Mouse (Mus musculus) embryo, embryonic 11 days (tissue): ENCODE data around the gene Sorbs1.
A peak's percentile ranks its signal among the peaks of the same experiment; 100 is the strongest.
"Not testable (repeated sequence)": the region's sequence is repeated elsewhere in the genome, so short reads cannot be mapped to it uniquely, and the experiment has no call there.

Experiments used
- DNase-seq: peaks from one replicate; pipeline ENCODE4 v3.0.0-alpha.2; 2015

Gene Sorbs1

DNA sequence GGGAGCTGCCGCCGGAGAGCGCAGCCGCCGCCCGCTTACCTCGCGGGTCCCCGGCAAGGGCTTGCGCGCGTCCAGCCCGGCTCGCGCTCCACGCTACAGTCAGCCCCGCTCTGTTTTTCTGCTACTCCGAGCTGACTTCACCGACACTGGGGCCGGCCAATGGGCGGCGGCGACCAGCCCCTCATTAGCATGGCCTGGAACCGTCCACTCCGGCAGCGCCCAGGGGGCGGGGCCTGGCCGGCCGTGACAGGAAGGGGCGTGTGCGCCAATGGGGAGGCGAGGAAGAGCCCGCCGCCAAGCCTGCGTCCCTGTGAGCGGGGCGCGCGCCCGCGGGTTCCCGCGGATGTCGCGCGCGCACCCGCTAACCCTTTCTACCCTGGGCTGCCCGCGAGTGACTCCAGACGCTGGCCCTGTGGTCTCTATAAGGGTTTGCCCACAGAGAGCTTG, at the start of gene Sorbs1:
Gene Sorbs1, minus strand, starts transcription at position 148 of the 447 bp plus-strand sequence.
- DNase-seq, result peak; percentile 99

DNA sequence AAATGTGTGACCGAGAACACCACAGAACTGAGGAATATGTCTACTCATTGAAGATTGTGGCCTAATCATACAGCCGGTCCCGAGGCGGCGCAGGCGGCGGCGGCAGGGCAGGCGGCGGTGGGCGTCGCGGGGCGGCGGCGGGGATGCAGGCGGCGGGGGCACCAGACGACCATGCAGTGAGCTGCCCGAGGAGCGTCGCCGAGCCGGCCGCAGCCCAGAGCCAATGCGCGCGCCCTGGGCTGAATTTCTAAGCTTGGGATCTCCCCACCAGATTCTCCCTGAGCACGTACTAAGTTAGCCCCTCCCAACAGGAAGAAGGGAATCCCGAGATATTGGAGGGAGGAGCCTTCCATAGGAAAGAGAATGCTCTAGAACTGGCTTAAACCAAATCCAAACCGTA, 47.9 kb upstream of the Sorbs1 start:
- DNase-seq, result not testable (repeated sequence)

DNA sequence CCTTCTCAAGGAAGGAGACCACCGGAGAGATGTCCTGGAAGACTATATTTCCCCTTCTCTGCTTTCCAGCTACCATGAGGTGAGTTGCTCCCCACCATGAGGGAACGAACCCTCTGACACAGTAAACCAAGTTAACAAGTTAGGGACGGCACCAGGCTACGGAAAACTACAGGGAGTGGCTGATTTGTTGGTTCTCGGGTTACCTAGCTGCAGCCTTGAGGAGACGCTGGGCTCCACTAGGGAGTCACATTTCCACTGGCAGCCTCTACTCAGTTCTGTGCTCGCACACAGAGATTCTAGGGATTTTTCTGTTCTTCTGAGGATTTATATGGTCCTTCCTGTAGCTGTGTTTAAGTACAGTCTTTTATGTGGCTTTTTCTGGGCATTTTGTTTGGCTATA, 42.5 kb upstream of the Sorbs1 start:
- DNase-seq, result no peak

DNA sequence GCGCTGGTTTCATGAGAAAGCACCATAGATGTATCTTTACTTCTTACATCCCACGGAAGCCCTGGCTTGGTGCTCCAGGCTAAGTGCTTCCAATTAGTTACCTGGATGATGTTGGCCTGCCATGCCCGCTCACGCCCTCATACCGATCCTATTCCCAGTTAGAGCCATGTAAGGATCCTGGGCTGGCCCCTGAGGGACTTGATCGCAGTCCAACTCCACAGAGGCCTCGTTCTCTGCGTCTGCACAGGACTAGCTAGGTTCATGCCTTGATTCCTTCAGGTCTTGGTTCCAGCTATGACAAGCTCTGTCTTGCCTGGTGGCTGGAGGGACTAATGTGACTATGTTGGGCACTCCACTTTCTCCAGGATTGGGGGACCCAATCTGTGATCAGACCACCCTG, 41.6 kb upstream of the Sorbs1 start:
- DNase-seq, result no peak

DNA sequence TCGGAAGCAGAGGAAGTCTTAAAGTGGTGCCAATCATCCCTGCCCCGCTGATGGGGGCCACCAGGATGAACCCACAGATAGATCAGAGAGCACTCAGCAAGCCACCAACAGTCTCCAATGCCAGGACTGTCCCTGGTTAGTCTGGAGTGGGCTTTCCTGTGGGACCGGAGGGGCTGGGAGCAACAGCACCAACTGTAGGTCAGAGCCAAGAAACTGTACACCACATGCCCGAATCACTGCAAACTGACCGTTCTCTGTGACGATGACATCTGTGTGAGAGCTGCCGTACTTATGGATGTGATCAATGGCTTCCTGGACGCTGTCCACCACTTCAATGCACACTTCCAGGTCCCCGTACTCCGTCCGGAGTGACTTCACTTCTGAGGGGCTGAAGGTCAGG, 40.8 kb upstream of the Sorbs1 start:
- DNase-seq, result no peak

DNA sequence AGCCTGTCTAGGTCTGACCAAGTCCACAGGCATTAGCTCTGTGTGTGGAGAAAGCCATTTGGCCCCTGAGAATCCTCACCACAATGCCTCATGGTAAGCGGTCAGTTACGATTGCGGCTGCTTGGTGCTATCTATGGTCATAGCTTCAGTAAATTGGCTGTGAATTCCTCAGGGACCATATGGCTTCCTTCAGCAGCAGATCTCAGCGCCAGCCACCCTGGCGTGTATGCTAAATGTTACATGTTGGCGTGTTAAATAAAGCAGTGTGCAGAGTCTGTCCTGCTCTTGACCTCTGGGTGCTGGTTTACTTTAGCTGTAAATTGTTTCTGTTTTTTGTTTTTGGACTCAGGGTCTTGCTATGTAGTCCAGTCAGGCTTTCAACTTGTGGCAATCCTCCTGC, 40.3 kb upstream of the Sorbs1 start:
- DNase-seq, result no peak

DNA sequence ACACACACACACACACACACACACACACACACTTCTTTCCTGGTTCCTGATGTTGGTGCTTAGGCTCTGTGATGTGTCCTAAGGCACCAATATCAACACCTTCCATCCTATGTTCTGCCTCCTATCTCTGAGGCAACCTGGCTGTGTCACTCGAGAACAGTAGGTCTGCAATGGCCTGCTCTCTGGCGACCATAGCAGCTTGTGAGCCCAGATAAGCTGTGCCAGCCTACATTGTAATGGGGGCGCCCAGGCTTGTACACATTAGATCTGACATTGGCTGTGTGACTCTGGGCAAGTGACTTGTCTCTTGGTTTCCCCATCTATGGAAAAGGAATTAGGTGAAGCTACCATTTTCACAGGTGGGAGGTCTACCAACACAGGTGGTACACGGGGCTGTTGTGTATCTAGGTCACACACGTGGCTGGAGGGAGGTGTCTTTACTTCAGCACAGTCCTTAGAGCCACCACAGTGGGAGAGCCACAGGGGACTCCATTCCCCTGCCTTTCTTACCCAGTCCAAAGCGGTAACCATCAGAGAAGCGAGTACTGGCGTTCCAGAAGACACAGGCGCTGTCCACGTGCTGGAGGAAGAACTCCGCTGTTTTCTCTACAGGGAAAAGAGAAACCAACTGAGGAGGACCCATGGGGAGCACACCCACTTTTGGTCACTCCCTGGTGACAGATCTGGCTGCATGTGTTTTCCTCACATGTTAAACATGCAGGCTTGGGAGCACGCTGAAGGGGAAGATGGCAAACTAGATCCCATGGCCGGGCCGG, 39.6 kb upstream of the Sorbs1 start:
- no peak for DNase-seq

DNA sequence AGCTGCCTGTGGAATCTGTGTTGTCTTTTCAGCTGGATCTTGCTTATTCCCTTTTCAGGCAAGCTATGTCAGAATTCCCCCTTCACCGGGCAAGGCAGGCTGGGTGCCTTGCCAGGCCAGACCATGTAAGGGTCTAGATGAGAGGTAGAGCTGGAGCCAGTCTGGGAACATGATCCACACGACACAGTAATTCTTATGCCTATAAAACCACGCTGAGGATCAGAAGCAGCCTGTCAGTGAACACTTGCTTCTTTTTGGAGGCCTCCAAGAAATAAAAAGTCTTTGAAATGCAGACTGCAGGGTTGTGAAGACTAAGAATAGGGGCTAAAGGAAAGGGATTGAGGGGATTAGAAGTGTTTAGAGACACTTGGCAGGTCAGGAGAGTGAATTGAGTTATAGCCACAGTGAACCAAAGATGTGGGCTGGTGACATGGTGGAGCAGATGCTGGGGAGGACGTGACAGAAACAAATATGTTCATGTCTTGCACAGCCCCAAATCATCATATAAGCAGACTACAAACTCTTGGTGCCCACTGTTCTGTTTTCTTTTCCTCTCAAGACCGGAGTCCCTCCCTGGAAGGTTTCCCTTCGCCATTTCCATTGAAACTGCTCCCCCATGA, 36.0 kb upstream of the Sorbs1 start:
- no peak for DNase-seq

DNA sequence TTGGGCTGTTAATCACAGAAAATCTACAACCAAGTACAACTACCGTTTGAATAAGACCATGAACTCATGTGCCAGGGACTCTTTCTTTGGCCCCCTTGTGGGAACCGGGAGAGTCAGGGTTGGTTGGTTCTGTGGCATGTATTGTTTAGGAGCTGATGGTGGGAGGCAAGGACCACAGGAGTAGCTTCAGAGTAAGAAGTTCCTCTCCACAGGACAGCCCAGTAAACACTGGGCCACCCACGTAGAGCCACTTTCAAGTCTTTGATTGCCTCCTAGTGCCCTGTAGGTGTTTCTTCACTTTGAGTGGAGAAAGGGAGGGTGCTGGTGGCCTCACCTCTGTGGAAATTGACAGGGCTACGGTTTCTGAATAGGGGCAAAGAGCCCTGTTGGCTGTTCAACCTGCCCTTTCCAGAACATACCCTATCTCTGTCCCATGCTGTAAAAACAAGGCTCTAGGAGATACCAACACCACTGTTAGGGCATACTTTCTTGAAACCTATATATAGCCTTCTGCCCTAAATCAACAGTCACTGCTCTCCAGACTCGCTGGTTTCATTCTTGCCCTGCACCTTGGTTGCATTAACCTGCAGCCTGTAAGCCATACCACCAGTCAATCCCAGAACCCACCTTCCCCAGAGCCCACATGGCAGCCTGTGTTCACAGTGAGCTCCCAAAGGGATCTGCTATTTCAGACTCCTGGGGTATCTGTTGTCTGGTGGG, 35.4 kb upstream of the Sorbs1 start:
- DNase-seq, result peak; percentile 29

DNA sequence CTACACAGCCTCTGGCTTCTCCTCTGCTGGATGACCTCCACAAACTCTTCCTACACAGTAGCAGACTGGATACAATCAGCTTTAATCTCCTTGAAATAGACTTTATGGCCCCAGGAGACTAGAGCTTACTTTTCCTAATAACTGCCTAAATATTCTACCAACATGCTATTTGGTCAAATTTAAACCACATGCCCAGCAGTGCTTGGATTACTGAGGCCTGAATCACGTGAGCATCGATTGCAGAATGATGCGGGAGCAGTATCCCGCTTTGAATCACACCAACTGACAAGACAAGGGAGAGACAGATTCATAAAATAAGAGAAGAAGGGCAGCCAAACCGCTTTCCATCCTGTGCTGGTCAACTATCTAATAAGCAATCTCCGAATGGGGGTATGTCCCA, 34.8 kb upstream of the Sorbs1 start:
- no peak for DNase-seq

DNA sequence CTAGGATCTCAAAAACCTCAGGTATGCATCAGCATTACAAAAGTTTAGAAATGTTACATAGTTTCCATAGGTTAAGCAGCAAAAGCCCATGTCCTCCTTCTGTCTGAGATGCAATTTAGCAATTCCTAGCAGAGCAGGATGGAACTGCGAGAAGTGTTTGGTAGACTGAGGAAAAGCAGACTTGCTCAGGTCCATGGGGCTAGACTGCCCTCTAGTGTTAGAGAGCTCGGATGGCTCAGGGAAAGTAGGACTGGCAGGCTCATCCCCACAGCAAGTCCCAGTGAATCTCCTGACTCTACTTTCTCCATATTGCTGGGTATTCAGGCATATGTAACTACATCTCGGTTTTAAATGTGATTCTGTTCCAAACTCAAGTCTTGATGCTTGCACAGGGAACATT, 31.3 kb upstream of the Sorbs1 start:
- peak; percentile 81 for DNase-seq

DNA sequence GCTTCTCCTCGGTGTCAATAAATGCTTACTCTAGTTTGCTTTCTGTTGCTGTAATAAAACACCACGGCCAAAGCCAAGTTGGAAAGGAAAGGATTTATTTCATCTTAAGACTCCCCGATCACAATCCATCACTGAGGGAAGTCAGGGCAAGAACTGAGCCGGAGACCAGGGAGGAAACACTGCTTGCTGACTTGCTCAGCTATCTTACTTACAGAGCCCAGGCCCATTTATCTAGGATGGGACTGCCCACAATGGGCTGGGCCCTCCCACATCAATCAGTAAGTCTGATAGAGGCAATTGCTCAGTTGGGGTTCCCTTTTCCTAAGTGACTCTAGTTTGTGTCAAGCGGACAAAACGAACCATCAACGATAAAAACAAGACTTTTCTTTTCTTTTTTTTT, 29.2 kb upstream of the Sorbs1 start:
- no peak for DNase-seq

DNA sequence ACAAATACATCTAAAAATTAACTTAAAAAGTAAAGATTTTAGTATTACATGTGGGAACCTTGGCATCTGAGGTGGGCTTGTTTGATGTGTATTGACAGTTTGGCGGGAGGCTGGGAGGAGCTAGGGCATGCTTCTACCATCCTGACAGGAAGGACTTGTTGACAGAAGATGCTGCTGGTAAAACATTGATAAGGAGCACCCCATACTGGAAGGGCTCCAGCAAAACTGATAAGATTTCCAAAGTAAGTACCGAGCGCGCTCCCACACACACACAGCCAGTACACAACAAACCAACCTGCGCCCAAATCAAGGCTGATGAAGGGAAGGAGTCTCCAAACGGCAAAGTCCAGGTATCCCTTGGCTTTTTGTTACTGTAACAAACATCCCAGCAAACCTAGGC, 22.9 kb upstream of the Sorbs1 start:
- no peak for DNase-seq

DNA sequence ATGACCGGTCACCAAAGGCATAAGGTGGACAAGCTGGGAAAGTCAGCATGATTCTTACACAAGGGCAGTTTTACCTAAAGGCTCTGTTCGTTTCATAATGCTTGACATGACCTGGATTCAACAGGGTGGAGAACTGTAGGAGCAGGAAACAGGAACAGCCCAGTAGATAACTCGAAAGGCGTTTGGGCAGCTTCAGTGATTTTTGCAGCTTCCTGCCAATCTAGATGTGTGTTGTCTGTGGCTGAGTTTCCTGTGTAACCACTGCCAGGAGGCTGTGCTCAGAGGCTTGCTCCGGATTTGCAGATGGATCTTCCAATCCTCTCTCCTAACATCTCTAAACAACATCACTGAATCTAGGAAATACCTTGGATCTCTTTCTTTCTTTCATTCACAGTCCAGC, 18.9 kb upstream of the Sorbs1 start:
- DNase-seq, result no peak

DNA sequence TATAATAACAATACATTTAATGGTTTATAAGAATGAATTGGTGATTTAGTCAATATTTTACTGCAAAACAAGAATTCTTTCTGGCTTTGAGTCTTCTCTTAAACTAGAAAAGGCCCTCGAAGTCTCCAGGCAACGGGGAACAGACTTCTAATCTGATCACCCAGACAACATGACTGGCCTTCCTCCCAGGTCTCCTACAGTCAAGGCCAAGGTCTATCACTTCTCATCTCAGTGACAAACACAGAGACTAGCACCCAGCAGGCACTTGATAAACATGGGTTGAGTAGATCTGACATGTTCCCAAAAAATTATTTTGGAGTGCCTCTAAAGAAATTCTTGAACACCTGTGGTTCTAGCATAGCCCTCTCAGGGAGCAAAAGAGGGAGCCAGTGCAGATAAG, 16.7 kb upstream of the Sorbs1 start:
- DNase-seq, result no peak

DNA sequence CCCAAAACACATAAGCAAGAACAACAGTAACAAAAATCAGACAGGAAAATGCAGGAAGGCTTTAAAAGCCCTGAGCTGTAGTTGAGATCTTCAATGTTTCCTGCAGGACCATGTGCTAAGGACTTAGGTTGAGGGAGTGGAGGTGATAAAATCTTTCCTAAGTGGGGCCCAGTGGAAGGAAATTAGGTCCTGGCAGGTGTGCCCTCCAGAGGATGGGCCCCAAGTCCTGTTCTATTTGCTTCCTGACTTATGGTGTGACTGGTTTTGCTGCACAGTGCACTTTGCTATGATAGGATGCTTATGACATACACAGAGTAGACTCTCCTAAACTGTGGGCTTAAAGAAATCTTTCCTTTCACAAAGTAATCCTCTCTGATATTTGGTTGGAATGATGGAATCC, 14.7 kb upstream of the Sorbs1 start:
- DNase-seq, result no peak

DNA sequence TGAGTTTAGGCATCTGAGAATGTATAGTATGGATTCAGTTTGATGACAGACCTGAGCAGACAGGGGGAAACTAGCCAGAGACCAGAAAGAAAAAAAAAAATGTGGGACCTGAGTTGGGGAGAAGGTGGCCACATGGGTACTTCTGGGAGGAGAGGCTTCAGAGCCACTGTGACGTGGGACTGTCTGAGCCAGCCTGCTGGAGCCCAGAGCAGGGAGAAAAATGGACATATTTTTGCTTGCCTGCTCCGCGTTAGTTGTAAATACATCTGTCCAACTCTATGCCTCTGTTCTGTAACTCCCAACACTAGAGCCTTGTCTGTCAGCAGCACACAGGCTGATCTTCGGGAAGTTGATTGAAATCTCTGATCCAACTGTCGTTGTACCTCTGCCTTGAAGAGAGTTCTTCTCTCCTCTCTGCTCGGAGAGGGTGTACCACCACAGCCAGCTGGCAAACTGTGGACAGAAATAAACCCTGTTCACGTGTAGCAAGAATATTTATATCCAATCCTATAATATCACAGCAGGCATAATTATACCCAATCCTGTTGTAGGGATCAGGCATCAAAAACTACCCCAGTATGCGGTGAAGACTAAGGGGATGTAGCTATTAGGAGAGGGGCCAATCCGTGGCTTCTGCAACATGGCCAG, 12.9 kb upstream of the Sorbs1 start:
- no peak for DNase-seq

DNA sequence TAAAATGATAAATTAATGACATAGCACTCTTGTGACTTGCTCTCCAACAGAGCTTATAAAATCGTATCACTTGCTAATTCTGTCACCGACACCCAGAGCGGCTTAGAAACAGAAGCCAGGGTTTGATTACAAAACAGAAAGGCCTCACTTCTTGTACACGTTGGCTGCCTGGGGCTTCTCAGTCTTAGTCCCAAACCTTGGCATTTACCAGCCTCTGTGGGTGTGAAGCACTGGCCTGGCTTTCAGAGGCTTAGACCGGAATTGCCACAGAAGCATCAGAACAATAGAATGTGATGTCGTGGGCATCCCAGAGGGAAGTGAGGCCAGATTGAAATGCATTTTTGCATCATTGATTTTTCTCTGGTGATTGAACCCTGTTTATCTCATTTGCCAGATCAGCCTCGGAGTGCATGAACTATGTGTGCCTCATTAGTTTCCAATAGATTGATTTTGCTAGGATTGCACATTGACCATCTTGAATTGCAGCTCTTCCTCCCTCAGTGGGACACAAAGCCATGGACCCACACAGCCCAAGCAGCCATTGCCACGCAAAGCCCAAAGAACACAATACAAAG, 9.9 kb upstream of the Sorbs1 start:
- DNase-seq, result no peak

DNA sequence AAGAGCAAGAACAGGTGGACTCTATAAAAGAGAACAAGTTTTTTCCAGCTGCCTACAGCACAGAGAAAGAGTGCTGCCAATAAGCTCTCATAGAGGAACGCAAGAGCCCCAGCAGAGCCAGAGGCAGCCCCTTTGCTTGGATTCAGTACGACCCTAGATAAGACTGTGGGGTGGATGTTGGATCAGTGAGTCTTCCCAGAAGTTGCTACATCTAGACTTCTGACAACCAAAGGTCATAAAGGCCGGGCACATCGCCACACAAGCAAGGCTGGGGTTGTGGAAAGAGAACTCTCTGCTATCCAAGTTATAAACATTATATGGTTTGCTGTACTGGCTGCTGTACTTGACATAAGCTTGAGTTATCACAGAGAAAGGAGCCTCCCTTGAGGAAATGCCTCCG, 6.8 kb upstream of the Sorbs1 start:
- DNase-seq, result no peak

DNA sequence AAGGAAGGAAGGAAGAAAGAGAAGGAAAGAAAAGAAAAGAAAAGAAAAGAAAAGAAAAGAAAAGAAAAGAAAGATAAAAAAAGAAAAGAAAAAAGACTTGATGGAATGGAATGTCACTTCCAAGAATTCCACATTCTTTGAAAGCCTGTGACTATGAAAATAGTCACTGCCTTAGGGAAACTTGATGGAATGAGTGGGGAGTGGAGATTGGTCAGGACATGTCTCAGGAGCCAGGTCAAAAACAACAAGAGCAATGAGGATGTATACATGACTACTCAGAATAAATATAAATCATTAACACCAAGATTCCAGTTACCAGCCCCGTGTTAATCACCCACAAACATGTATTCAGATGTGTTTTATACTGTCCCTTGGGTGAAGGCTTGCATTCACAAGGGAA, 5.1 kb upstream of the Sorbs1 start:
- DNase-seq, result no peak

DNA sequence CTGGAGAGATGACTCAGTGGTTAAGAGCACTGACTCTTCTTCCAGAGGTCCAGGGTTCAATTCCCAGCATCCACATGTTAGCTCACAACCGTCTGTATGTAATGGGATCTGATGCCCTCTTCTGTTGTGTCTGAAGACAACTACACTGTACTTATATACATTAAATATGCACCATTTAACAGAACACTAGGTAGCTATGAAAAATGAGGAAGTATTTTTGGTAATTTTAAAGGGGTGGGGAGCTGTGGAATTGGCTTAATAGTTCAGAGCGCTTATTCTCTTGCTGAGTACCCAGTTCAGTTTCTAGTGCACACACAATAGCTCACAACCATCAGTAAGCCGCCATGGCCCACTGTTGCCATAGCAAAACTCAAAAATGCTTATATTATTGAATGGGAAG, 2.0 kb upstream of the Sorbs1 start:
- DNase-seq, result no peak

DNA sequence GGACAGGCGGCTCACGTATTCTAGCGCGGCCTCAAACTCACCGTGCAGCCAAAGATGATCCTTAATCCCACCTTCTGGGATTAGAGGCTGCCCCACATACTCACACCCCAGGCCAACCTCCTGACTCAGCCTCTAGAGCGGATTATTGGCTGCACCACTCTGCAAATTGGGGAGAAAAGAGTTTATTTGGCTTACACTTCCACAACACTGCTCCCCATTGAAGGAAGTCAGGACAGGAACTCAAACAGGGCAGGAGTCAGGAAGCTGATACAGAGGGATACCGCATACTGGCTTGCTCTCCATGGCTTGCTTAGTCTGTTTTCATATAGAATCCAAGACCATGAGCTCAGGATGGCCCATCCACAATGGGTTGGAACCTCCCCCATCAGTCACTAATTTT, 797 bp upstream of the Sorbs1 start:
- no peak for DNase-seq
